Mouse (Mus musculus): ENCODE measurements around the gene Cela3b.

DNA sequence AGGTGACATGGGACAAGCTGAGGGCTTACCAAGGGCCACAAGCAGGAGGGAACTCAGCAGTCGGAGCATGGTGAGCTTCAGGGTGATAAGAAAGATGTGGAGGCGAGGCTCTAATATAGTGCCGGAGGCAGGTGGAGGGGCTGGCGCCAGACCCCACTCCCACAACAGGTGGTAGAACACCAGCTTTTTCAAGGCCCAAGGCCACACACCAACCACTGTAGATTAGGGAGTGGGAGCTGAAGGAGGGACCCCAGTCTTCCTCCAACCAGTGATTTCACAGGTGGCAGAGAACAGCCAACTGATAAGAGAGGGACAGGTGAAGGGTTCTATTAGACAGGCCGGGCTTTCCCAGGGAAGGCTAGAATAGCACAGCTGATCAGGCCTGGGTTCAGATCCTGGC is 20.6 kb downstream of the Cela3b start, which contains the start of gene Cela3a:
- TF ChIP-seq POLR2A (IDR thresholded peaks at IDR 0.05; ENCODE audit: low read depth, low read length) (no peak), CTCF (IDR thresholded peaks at IDR 0.05; ENCODE audit: extremely low read depth, insufficient read length, insufficient replicate concordance, low read depth, low read length) (no peak)
